Mouse (Mus musculus) ES-CJ7 (cell line): Measurements from ENCODE around the gene Olfr938.

Experiments
- DNase-seq: peaks from one replicate; pipeline ENCODE4 v3.0.0; 2011; ENCODE audit warnings: low read depth, low spot score

Olfr938 gene

GRCm38 (mm10) chr9:39078787-39079186 is at the start of gene Olfr938:
TSS of gene Olfr938 (minus strand) at chr9:39078887.
- DNase-seq = no peak

- no peak for DNase-seq
These were observed 49.1 kb upstream of the Olfr938 start, which contains the start of gene Olfr27 for GRCm38 (mm10) chr9:39127831-39128230. TSS of gene Olfr27 (plus strand) at chr9:39128131.

DNA sequence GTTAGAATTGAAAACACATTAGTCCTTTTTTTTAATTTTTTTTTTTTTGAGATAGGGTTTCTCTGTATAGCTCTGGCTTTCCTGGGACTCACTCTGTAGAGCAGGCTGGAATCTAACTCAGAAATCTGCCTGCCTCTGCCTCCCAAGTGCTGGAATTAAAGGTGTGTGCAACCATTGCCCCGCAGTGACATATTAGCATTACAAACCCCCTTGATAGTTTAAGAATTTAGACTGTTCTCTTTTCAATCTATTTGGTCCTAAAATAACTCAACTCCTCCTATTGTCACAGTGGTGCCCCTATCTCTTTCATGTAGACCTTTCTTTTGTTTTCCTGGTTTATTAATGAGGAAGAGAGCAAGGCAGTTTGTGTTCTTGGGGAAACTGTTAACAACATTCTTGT is 48.6 kb upstream of the Olfr938 start:
- peak; percentile 52 for DNase-seq

- DNase-seq = no peak
These were observed 13.8 kb downstream of the Olfr938 start, which contains the start of gene Olfr937 for GRCm38 (mm10) chr9:39064851-39065250. TSS of gene Olfr937 (minus strand) at chr9:39064951.
